Mouse (Mus musculus) retina, adult 2 months (tissue): ENCODE data around the gene Cln3.

ENCODE experiments used
- DNase-seq: peaks from one replicate; pipeline ENCODE4 v3.0.0-alpha.2; 2012; ENCODE audit warnings: low read depth, low spot score

Cln3 gene

DNA sequence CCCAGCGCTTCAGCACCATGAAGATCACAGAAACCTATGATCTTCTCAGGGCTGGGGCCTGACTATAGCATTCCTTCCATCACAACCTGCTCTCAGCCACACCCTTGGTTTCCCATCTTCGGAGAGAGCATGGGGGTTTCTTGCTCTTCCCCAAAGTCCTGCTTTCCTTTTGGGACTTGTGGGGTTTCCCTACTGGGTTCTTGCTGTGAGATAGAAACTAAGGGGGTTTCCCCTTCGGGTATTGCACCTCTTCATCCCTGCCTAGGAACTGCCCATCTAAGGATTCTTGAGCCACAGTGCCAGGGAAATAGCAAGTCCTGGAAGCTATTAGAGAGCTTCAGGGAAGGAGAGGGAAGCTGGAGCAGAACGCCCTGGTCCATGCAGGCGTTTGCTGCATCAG lies 10.3 kb upstream of the Cln3 start:
- no peak for DNase-seq

DNA sequence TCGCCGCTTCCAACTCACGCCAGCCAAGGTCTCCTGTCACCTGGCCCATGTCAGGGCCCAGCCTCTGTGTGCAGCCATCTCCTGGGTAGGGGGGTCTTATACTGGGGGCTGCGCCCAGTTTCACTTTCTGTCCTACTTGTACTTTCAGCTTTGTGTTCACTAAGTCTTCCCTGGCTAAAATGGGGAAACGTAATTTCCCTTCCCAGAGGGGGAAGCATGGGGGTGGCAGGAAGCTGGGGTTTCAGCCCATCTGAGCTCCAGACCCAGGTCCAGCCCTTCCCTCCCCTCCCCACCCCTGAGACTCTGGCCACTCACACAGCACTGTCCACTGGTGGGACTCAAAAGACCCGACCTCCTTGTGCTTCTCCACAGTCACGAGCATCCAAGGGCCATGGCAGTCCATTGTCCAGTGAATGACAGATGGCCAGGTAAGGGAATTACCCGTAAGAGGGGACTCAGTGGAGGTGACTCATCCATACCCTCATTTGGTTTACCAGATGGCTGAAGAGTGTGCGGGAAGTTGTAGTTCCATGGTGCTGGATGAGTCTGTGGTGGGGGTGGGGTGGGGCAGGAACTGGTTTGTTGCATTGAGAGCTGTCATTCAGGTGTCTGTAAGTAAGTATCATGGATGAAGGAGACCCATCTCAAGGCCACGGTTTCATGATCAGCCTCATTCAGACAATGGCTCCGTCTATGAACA lies 9.4 kb upstream of the Cln3 start, which contains the start of gene Il27:
Il27 (minus strand) TSS at position 80 of the 700 bp plus-strand sequence.
- no peak for DNase-seq

DNA sequence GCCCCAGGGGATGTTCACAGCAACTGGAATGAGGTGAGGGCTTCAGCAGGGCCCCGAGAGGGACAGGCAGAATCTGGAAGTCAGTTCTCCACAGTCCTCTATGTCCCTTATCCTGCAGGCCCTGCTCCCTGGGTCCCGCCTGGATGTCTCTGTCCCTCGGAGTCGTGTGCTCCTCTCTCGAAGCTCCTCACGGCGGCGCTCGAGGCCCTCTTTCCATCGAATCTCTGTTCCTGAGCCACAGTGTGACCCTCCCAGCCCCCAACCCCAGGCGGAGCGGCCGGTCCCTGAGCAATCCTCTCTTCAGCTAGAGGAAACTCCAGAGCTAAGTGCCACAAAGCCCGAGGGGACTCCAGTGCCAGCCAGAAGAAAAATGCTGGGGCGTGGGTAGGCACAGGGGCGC lies 2.2 kb upstream of the Cln3 start:
- no peak for DNase-seq

DNA sequence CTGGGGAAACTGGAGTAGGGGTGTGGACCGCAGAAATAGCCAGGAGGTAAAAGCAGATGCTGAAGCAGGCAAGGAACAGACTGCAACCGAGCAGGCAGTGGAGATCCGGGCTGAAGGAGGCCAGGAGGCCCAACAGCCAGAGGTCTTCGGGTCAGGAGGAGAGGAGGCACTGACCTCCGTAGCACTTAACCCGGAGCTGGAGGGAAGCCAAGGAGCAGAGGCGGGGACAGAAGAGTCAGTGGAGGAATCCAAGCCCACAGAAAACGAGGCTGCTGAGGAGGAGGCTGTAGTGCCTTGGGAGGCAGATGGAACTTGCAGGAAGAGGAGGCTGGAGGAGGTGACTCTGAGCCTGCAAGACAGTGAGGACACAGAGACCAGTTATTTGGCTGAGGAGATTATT lies 1.2 kb upstream of the Cln3 start:
- no peak for DNase-seq

DNA sequence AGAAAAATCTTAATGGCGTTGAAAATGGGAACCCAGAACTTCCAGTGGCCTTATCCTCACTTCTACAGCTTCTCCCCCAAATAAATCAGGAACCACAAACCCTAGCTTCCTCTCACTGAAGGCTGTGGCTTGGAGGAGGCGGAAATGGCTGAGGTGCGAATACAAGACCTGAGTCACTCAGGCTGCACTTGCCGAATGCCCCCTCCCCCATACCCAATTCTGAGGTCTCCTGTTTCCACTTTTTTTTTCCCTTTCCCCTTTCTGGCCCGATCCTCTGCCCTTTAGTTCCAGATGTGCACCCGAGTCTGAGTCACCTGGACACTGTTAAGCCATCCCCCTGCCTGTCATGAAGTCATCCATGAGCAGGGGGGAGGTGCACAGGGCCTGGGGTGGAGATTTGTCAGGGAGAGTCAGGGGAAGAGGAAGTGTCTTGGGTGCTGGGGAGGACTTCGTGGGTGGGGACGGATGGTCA lies 1.1 kb downstream of the Cln3 start, which contains the start of gene Apobr:
Apobr (plus strand) TSS at position 437 of the 472 bp plus-strand sequence.
- DNase-seq, result no peak

DNA sequence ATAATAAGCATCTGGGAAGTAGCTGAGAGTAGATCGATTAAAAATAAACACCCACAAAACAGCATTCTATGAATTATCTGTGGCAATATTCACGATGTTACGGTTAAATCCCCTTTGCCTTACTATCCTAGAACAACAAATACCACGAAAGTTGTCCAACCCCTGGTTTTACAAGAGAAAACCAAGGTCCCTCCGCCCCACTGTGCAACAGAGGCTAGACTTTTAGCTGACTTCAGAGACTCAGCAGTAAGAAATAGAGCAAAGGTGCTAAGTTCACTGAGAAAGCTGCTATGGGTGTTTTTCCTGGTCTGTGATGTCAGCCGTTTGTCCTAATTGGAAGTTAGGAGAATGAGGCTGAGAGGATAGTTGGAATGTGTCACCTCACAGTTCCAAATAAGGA lies 1.9 kb downstream of the Cln3 start:
- DNase-seq, result no peak

DNA sequence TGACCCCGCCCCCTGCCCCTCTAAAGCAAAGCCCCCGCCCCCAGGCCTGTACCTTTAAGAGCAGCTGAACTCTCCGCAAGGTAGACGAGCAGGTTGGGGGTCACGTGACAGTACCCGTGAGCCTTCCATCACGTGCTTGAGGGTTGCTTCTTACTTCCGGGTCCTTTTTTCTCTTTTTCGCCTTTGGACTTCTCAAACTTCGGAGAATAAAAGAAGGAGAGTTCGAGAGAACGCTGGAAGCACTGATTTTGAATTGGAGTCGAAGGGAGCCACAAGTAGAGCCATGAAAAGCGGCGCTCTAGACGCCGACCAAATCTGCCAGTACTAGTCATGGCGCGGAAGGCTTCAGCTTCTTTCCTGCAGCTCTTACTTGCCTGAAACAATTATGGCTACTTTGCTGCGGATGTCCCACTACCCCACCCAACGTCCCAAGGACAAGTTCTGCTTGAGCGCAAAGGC lies 2.3 kb downstream of the Cln3 start:
- peak; percentile 92 for DNase-seq

DNA sequence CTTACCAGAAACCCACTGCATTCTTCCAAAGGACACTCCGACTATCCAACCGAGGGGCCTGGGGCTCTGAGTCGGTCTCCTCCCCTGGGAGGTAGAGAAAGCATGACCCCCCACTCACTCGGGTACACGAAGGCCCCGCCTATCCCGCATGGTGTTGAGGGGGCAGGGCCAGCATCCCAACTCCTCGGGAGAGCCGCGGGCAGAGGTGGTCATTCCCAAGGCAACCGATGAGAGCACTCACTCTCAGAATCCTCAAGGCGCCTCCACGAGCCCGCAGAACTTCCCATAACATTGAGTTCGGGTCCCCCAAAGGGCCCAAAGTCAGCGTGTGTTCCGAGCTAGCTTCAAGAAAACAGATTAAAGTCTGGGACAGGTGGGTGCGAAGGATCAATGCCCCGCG lies 2.9 kb downstream of the Cln3 start:
- DNase-seq, result no peak

DNA sequence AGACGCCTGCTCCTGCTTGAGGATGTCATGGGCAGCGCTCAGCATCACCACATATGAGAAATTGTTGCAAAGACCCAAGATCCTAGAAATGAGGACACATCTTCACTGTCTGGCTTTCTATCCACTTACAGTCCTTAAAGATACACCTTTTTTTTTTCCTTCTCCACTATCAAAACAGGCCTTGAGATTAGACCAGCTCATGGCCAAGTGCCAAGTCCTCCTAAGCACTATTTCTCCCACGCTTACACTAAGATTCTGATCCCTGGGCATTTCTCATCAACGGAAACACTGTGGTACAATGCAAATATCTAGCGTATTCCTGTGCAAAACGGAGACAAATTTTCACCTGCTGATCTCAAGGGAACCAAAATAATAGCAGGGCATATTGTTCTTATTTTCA lies 4.0 kb downstream of the Cln3 start:
- DNase-seq, result no peak

DNA sequence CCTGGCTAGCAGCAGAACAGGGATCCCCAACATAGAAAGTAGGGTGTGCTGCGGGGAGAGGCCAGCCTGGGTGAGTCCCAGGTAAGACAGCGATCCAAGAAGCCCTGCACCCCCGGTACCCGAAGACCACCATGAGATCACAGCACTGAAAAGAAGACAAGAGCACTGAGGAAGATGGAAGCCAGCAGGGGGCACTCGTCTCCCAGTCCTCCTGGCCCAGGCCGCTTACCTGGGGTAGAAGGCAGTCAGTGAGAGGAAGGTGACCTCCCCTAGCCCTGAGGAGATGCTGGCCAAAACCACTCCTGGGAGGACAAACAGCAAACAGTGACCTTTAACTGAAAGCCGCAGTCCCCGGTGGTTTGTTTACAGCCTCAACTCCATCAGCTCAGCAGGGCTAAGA lies 6.4 kb downstream of the Cln3 start:
- DNase-seq, result no peak

DNA sequence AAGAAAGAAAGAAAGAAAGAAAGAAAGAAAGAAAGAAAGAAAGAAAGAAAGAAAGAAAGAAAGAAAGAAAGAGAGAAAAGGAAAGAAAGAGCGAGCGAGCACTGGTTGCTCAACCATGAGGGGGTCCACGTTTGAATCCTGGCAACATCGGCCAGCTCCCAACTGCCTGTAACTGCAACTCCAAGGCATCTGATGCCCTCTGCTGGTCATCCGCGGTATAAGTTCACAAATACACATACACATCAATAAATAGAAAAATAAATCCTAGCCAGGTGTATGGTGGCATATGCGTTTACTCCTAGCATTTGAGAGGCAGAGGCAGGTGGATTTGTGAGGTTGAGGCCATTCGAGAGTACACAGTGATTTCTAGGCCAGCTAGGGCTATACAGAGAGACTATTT lies 8.7 kb downstream of the Cln3 start:
- DNase-seq, result no peak

DNA sequence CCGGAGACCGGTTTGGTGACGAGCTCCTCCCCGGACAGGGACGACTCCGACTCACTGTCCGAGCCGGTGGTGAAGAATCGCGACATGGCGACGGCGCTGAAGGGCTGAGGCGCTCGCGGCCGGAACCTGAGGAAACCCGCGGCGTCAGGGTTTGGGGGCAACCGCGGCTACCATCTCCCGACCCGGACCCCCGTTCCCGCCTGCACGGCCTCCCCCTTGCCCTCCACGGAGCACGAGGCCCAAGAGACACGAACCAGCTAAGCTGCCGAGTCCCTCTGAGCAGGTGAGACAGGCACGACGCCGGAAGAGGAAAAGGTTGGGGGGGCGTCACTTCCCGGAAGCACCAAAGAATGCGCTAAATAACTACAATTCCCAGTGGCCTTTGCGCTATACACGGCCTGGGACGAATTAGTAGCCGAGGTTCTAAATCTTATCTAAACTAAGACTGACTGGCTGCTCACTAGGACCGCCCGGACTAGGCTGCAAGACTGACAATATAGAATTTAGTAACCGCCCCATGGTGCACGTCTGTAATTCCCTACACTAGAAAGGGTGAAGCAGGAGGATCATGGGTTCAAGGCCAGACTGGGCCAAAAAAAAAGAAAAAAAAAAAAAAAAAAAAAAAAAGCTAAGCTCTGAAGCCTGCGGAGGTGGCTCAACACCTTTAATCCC lies 19.4 kb downstream of the Cln3 start, which contains the start of gene Eif3c:
Eif3c (minus strand) TSS at position 318 of the 672 bp plus-strand sequence.
- peak; percentile 89 for DNase-seq

DNA sequence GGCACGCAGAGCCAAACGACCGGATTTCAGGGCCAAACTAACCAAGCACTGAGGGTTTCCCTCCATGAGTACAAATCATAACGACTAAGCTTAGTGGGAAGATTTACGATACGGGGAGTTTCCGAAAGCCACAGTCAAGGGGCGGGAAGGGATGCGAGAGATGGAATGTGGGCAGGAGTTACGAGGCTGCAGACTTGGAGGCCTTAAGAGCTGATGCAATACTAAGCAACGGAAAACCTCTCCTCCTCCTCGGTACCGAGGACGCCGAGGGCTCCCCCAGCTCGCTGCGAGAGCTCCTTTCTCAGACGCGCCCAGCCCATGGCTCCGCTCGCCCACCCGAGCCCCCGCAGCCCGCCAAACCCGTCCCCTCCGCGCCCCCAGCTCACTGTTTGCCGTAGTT lies 19.9 kb downstream of the Cln3 start:
- no peak for DNase-seq

DNA sequence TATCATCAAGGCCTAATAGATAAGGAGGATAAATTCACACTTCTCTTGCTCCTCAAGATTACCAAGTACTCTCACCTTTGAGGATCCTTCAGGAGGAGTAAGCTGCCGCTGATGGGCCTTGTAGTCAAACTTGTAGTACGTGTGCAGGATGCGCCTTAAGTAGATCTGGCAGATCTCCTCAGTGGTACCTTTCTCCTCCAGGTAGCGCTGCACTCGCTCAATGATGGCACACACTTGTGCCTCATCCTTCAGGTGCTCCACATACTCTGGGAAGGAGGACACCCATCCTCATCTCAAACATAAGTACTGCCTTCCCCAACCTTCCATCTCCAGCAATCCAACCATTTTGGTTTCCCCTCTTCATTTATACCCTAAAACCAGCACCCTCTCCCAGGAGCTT lies 29.0 kb downstream of the Cln3 start:
- no peak for DNase-seq

DNA sequence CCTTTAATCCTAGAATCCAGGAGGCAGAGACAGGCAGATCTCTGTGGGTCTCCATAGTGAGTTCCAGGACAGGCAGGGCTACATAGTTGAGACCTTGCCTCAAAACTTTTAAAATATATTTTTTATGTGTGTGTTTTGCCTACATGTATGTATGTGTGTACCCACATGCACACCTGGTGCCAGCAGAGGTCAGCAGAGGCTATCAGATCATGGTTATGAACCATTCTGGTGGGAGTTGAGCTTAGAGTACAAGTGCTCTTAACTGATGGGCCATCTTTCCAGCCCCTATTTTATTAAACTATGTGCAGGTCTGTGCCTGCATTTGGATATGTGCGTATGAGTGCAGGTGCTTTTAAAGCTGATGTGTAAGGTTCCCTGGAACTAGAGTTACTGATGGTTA lies 30.8 kb downstream of the Cln3 start:
- DNase-seq, result no peak

DNA sequence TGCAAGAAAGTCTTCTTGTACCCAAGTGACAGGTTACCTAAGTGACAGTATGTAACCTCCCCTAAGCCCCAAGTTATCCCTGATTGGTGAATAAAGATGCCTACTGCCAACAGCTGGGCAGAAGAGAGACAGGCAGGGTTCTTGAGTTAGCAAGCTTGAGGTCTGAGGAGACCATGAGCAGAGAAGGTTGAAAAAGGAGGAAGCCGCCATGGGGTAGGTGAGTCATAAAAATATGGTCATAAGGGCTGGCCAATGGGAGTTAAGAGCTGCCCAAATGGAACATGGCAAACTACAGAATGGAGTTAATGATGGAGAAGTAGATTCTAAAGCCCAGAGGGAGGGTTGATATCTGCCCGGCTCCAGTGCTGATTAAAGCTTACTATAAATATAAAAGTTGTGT lies 40.0 kb downstream of the Cln3 start:
- no peak for DNase-seq

DNA sequence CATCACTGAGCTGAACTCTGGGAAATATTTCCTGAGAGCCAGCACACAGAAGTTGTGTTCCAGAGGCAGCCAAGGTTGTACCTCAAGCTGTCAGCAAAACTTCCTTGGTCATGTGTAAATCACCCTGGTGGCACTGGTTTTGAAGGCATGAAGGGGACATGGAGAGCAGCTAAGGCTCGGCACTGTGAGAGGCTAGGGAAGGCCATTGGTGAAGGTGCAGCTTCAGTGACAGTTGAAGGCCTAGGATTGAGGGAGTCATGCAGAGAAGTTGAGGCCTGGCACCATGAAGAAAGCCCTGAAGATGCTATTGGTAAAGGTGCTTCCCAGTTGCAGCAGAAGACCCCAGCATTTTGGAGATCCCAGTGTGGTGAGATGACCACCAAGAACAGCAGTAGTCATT lies 44.0 kb downstream of the Cln3 start:
- no peak for DNase-seq

DNA sequence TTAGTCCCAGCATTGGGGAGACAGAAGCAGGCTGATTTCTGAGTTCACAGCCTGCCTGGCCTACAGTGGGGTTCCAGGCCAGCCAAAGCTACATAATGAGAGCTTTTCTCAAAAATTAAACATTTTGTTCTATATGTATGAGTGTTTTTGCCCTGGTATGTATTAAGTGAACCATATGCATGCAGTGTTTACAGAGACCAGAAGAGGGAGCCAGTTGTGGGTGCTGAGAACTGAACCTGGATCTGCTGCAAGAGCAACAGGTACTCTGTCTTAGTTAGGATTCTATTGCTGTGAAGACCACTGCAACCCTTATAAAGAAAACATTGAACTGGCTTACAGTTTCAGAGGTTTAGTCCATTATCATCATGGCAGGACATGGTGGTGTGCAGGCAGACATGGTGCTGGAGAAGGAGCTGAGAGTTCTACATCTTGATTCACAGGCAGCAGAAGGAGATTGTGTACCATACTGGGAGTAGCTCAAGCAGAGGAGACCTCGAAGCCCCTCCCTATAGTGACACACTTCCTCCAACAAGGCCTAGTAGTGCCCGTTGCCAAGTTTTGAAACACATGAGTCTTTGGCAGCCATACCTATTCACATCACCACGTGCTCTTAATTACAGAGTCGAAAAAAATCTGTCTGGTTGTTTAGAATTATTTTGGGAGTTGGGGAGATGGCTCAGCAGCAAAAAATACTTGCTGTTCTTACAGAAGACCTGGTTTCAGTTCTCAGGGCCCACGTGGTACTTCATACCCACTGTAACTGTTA lies 47.6 kb downstream of the Cln3 start:
- DNase-seq, result no peak

DNA sequence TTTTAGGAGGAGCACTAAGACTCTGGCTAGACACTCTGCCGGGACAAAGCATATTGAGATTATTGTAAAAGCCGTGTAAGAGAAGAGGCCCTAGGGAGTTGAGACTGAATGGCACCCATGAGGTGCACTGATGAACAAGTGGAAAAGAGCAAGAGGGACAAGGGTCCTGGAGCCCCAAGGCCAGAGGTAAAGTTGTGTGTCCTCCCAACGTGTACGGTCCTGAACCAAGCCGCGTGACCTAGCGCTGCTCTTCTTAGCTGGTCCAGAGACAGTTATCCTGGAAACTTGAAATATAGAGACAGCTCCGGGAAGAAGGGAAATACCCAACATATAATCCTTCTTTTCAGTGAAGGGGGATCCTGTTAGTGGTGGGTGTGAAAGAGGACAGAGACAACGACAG lies 49.2 kb downstream of the Cln3 start:
- DNase-seq, result no peak

DNA sequence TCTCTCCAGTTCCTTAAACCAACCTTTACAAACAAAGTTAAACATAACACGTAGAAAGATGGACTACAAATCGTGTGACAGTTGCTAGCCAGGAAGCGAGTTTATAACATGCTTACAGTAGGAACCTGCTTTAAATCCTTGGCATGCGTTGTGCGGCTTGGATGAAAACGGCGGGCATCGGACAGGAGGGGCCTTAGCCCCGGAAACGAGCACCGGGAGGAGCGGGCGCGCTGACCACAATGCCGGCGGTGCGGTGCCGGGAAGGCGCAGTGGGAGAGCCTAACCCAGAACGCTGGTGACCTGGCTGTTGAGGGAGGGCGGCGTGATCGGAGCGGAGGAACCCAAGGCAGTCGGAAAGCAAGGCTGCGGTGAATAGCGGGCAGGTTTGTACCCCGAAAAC lies 49.9 kb downstream of the Cln3 start:
- DNase-seq, result no peak

DNA sequence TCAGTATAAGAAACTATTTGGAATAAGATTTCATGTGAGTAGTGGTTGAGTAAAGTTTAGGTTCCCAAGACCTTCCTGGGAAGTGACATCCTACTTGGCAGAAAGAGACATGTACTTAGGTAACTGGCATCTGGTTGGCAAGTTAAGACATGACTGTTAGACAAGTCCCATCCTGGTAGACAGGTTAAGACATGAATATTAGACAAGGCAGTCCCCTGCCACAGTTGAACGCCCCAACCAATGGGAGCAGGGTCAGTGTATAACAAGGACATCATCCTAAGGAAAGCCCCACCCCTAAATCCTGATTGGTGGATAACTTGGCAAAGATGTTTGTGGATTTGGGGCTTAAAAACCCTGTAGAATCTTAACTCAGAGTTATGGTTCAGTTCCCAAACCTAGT lies 52.2 kb downstream of the Cln3 start:
- no peak for DNase-seq

DNA sequence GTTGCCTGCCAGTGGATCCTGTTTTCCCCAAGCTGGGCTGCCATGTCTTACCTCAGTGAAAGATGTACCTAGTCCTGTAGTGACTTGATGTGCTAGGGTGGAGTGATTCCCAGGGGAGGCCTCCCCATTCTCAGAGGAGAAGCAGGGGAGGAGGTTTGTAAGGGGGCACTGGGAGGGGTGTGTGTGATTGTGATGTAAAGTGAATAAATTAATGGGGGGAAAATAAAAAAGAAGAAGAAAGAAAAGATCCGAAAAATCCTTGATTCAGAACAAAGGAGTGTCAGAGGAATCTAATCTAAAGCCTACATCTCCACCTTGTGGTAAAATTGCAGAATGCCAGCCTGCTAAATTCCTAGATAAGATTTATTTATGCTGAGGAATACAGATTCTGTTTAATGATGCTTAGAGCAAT lies 57.4 kb downstream of the Cln3 start:
- DNase-seq, result no peak
